Mouse (Mus musculus) ES-Bruce4 (cell line): ENCODE measurements around the gene 1700102P08Rik.

ENCODE experiments used
- CTCF ChIP-seq: IDR thresholded peaks from one replicate; pipeline ENCODE4 v1.8.1; 2011; ENCODE audit warnings: low read depth, low read length
- EP300 ChIP-seq: IDR thresholded peaks from 2 replicates; pipeline ENCODE4 v1.6.1; 2011; ENCODE audit warnings: low read depth, low read length; ENCODE audit not compliant: insufficient read depth
- POLR2A ChIP-seq: IDR thresholded peaks from one replicate; pipeline ENCODE4 v1.8.1; 2011; ENCODE audit warnings: low read length; ENCODE audit not compliant: insufficient read depth

DNA sequence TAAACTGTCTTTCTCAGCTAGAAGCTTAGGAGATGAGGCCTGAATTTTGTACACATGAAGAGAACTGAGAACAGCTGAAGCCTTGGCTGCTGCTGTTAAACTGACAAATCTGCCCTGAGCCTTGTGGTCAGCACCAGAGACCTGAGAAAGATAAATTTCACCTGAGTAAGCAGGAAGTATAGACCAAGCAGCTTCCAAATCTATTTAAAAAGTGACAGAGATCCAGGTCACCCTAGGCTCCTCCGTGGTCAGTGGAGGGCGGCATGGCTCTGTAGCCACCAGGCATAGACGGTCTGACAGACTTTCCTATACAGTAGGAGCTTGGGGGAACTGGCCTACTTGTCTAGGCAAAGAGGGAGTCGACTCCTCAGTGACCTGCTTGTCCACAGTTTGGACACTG is 5.8 kb upstream of the 1700102P08Rik start:
- TF ChIP-seq CTCF (no peak), EP300 (no peak), POLR2A (no peak)
